Mouse (Mus musculus) MEL (cell line): ENCODE data around the gene Adgrg1. TPM values are rescaled to one million over a fixed set of nuclear protein-coding genes. Genes with fewer than 3 reads are reported as not detected.

Experiments used
- DNase-seq: peaks from one replicate; pipeline ENCODE4 v3.0.0; 2011; ENCODE audit warnings: low read depth, low spot score
- H3K27ac ChIP-seq: 2 replicates; pipeline ENCODE4 v1.5.1; 2012; ENCODE audit warnings: low read depth, mild to moderate bottlenecking, control low read depth, low read length, moderate library complexity; ENCODE audit not compliant: control insufficient read depth
- H3K27me3 ChIP-seq, 2 experiments: fragments of 150-350 bp in 1 of 2; sonication (generic) in 1 of 2; 2 replicates each; pipeline ENCODE4 v1.6.1; 2012; ENCODE audit warnings: low read length in 2 of 2, mild to moderate bottlenecking in 2 of 2, improper control_type of control experiment in 1 of 2, moderate library complexity in 1 of 2; ENCODE audit not compliant: insufficient read depth in 2 of 2, control insufficient read depth in 1 of 2
- H3K36me3 ChIP-seq, 2 experiments: 2 replicates each; pipeline ENCODE4 v1.6.1; 2012 to 2014; ENCODE audit warnings: low read length in 2 of 2, improper control_type of control experiment in 1 of 2, inconsistent platforms in 1 of 2, mild to moderate bottlenecking in 1 of 2; ENCODE audit not compliant: insufficient read depth in 2 of 2, control insufficient read depth in 1 of 2
- H3K4me1 ChIP-seq, 2 experiments: fragments of 150-350 bp in 1 of 2; sonication (generic) in 1 of 2; 2 replicates each; pipeline ENCODE4 v1.6.1; 2012; ENCODE audit warnings: low read length in 2 of 2, improper control_type of control experiment in 1 of 2, mild to moderate bottlenecking in 1 of 2; ENCODE audit not compliant: insufficient read depth in 2 of 2, control insufficient read depth in 1 of 2
- H3K4me3 ChIP-seq, 2 experiments: fragments of 150-350 bp in 1 of 2; sonication (generic) in 1 of 2; 2 replicates each; pipeline ENCODE4 v1.5.1; 2012; ENCODE audit warnings: low read depth in 2 of 2, low read length in 2 of 2, mild to moderate bottlenecking in 2 of 2, moderate library complexity in 2 of 2, control low read depth in 1 of 2, improper control_type of control experiment in 1 of 2; ENCODE audit not compliant: control insufficient read depth in 1 of 2, insufficient read depth in 1 of 2
- H3K79me2 ChIP-seq: 2 replicates; pipeline ENCODE4 v1.6.1; 2012; ENCODE audit warnings: mild to moderate bottlenecking, low read length, moderate library complexity; ENCODE audit not compliant: control insufficient read depth, poor library complexity, insufficient read depth
- H3K9ac ChIP-seq: 2 replicates; pipeline ENCODE4 v1.6.1; 2012; ENCODE audit warnings: low read depth, mild to moderate bottlenecking, control low read depth, low read length, moderate library complexity; ENCODE audit not compliant: control insufficient read depth, poor library complexity, severe bottlenecking
- H3K9me3 ChIP-seq: fragments of 150-350 bp; sonication (generic); replicated peaks from 2 replicates; pipeline ENCODE4 v1.6.1; 2012; ENCODE audit warnings: mild to moderate bottlenecking, low read length, improper control_type of control experiment, moderate library complexity; ENCODE audit not compliant: insufficient read depth
- CHD1 ChIP-seq: IDR thresholded peaks from 2 replicates; pipeline ENCODE4 v1.6.1; 2012; ENCODE audit warnings: low read depth, mild to moderate bottlenecking, inconsistent platforms, low read length, improper control_type of control experiment
- CHD2 ChIP-seq: IDR thresholded peaks from 2 replicates; pipeline ENCODE4 v1.6.1; 2011; ENCODE audit warnings: low read length, improper control_type of control experiment
- CTCF ChIP-seq, 3 experiments: IDR thresholded peaks in 2 of 3; conservative IDR thresholded peaks in 1 of 3; 2 replicates each; pipeline ENCODE4 v1.5.1; 2011 to 2012; ENCODE audit warnings: low read length in 3 of 3, low read depth in 2 of 3, mild to moderate bottlenecking in 2 of 3, improper control_type of control experiment in 1 of 3, inconsistent platforms in 1 of 3, mixed read lengths in 1 of 3, moderate library complexity in 1 of 3; ENCODE audit not compliant: control insufficient read depth in 1 of 3, insufficient read depth in 1 of 3, poor library complexity in 1 of 3, severe bottlenecking in 1 of 3
- ETS1 ChIP-seq: IDR thresholded peaks from 2 replicates; pipeline ENCODE4 v1.6.1; 2012; ENCODE audit warnings: low read depth, mild to moderate bottlenecking, inconsistent platforms, low read length, improper control_type of control experiment, moderate library complexity
- GABPA ChIP-seq: IDR thresholded peaks from 2 replicates; pipeline ENCODE4 v1.6.1; 2012; ENCODE audit warnings: low read depth, mild to moderate bottlenecking, inconsistent platforms, low read length, improper control_type of control experiment, moderate library complexity
- JUND ChIP-seq: IDR thresholded peaks from 2 replicates; pipeline ENCODE4 v1.6.1; 2011; ENCODE audit warnings: low read depth, mild to moderate bottlenecking, improper control_type of control experiment, low read length
- KAT2A ChIP-seq: conservative IDR thresholded peaks from 2 replicates; pipeline ENCODE4 v1.6.1; 2012; ENCODE audit warnings: low read depth, low read length, improper control_type of control experiment, inconsistent platforms
- MAX ChIP-seq: IDR thresholded peaks from 2 replicates; pipeline ENCODE4 v1.6.1; 2011; ENCODE audit warnings: low read length, improper control_type of control experiment
- MEF2A ChIP-seq: IDR thresholded peaks from 2 replicates; pipeline ENCODE4 v1.6.1; 2014; ENCODE audit warnings: low read depth, mild to moderate bottlenecking, inconsistent platforms, low read length, improper control_type of control experiment; ENCODE audit not compliant: poor library complexity, insufficient replicate concordance, severe bottlenecking; ENCODE audit errors: extremely low read depth
- MYB ChIP-seq: IDR thresholded peaks from 2 replicates; pipeline ENCODE4 v1.6.1; 2011; ENCODE audit warnings: mild to moderate bottlenecking, low read depth, low read length, improper control_type of control experiment
- NRF1 ChIP-seq: IDR thresholded peaks from 2 replicates; pipeline ENCODE4 v1.6.1; 2014; ENCODE audit warnings: low read depth, mild to moderate bottlenecking, inconsistent platforms, low read length, improper control_type of control experiment, moderate library complexity; ENCODE audit not compliant: poor library complexity, insufficient read depth, severe bottlenecking
- POLR2AphosphoS2 ChIP-seq: IDR thresholded peaks from 2 replicates; pipeline ENCODE4 v1.6.1; 2011; ENCODE audit warnings: low read length, improper control_type of control experiment
- RAD21 ChIP-seq: IDR thresholded peaks from 2 replicates; pipeline ENCODE4 v1.6.1; 2011; ENCODE audit warnings: mild to moderate bottlenecking, low read depth, low read length, improper control_type of control experiment
- RCOR1 ChIP-seq: IDR thresholded peaks from 2 replicates; pipeline ENCODE4 v1.6.1; 2012; ENCODE audit warnings: low read depth, mild to moderate bottlenecking, inconsistent platforms, low read length, improper control_type of control experiment
- SIN3A ChIP-seq: IDR thresholded peaks from 2 replicates; pipeline ENCODE4 v1.6.1; 2012; ENCODE audit warnings: low read length, improper control_type of control experiment, inconsistent platforms
- SMC3 ChIP-seq: IDR thresholded peaks from 2 replicates; pipeline ENCODE4 v1.6.1; 2011; ENCODE audit warnings: low read depth, low read length, improper control_type of control experiment
- TAL1 ChIP-seq: IDR thresholded peaks from 2 replicates; pipeline ENCODE4 v1.6.1; 2012; ENCODE audit warnings: mild to moderate bottlenecking, inconsistent platforms, low read length, moderate library complexity, mixed read lengths
- UBTF ChIP-seq: IDR thresholded peaks from 2 replicates; pipeline ENCODE4 v1.6.1; 2012; ENCODE audit warnings: low read depth, mild to moderate bottlenecking, inconsistent platforms, low read length, improper control_type of control experiment, moderate library complexity, borderline replicate concordance; ENCODE audit not compliant: insufficient read depth
- ZC3H11A ChIP-seq: IDR thresholded peaks from 2 replicates; pipeline ENCODE4 v1.6.1; 2012; ENCODE audit warnings: low read depth, mild to moderate bottlenecking, inconsistent platforms, low read length, improper control_type of control experiment
- ZKSCAN1 ChIP-seq: IDR thresholded peaks from 2 replicates; pipeline ENCODE4 v1.6.1; 2012; ENCODE audit warnings: low read depth, mild to moderate bottlenecking, inconsistent platforms, low read length, improper control_type of control experiment, moderate library complexity
- polyA plus RNA-seq, 2 experiments: library from polyadenylated mRNA; stranded (reverse) in 1 of 2; unstranded in 1 of 2; fragments of >175 nt in 1 of 2; fragments of >200 nt in 1 of 2; gene quantifications; 2 replicates each; pipeline versions ENCODE4 v1.2.1 to v1.2.4; 2012; ENCODE audit warnings: low replicate concordance in 2 of 2, low read depth in 1 of 2; ENCODE audit not compliant: insufficient read length in 2 of 2, insufficient read depth in 1 of 2, missing spikeins in 1 of 2
- total RNA-seq: library from RNA; depleted of rRNA; stranded (reverse); fragments of 300-350 nt; gene quantifications from 2 replicates; pipeline ENCODE4 v1.2.3, GENCODE M21; 2012

The Adgrg1 gene
- total and polyA plus RNA-seq, 3 experiments: 4.2 to 33.2 TPM; not detected in 1

GRCm38 (mm10) chr8:94973270-94973669 lies 1.3 kb upstream of the Adgrg1 start:
- no peak overlapping the region for H3K4me3 ChIP-seq
- no peak overlapping the region for H3K27ac ChIP-seq
- peaks cover 0 to 13% of the 10 kb centered on the region in 2 experiments; a peak in 2 of 4 replicates for H3K4me1 ChIP-seq
- H3K27me3 ChIP-seq: no peaks in the 10 kb centered on the region
- peaks cover 0 to 3% of the 10 kb centered on the region in 2 experiments; a peak in 2 of 4 replicates for H3K36me3 ChIP-seq
- TF ChIP-seq JUND (no peak), CTCF (IDR thresholded peaks at IDR 0.05 in 2 of 3, conservative IDR thresholded peaks at IDR 0.05 in 1 of 3; ENCODE audit: control insufficient read depth in 1 of 3, insufficient read depth in 1 of 3, low read depth in 2 of 3, low read length in 3 of 3, poor library complexity in 1 of 3, severe bottlenecking in 1 of 3) (no peak), MAX (no peak), ETS1 (no peak), SIN3A (no peak), RCOR1 (no peak), MYB (no peak), MEF2A (no peak)
- H3K9ac ChIP-seq: no peak overlapping the region
- H3K79me2 ChIP-seq: no peaks in the 10 kb centered on the region
- DNase-seq: no peak
- no peaks in the 10 kb centered on the region for H3K9me3 ChIP-seq

- no peaks in the 10 kb centered on the region for H3K9me3 ChIP-seq
- no peak overlapping the region for H3K4me3 ChIP-seq
- no peak overlapping the region for H3K27ac ChIP-seq
- no peaks in the 10 kb centered on the region for H3K79me2 ChIP-seq
- DNase-seq: no peak
- no peak overlapping the region for H3K9ac ChIP-seq
- TF ChIP-seq SIN3A (no peak), CHD1 (no peak), UBTF (no peak), MYB (no peak), POLR2AphosphoS2 (no peak), RCOR1 (no peak), GABPA (no peak), KAT2A (no peak), NRF1 (no peak), CHD2 (no peak), ZKSCAN1 (no peak), MAX (no peak), ZC3H11A (no peak), RAD21 (no peak), SMC3 (no peak), TAL1 (no peak)
- H3K27me3 ChIP-seq: no peaks in the 10 kb centered on the region
- no peaks in the 10 kb centered on the region for H3K36me3 ChIP-seq
- H3K4me1 ChIP-seq: 0 out of 4 replicates have a peak, but pooled peaks cover 0 to 8% of the 10 kb centered on the region in 2 experiments
Observed at GRCm38 (mm10) chr8:94973786-94974185, 765 bp upstream of the Adgrg1 start.
